Mouse (Mus musculus): Measurements from ENCODE around the gene Grb10. TPM values are rescaled to one million over a fixed set of nuclear protein-coding genes. Genes with fewer than 3 reads are reported as not detected.
A peak's percentile ranks its signal among the peaks of the same experiment; 100 is the strongest.

The Grb10 gene
- polyA plus RNA-seq, 1 experiment from 2014 or later: 121 TPM

- peak overlapping the region; percentile 72 for H3K27ac ChIP-seq (ENCODE audit: low read depth)
- no peaks in the 10 kb centered on the region for H3K9me3 ChIP-seq (ENCODE audit: low read length)
- ATAC-seq: peak; percentile 76
- no peaks in the 10 kb centered on the region; the same call in 1 of the 2 replicates for H3K4me1 ChIP-seq (ENCODE audit: insufficient read depth)
- TF ChIP-seq EP300 (IDR thresholded peaks at IDR 0.05; ENCODE audit: low read depth): no peak
- TF ChIP-seq CTCF (IDR thresholded peaks at IDR 0.05; ENCODE audit: low read depth): no peak
- no peaks in the 10 kb centered on the region for H3K27me3 ChIP-seq (ENCODE audit: insufficient read depth, low read length)
- H3K4me2 ChIP-seq (ENCODE audit: low read depth, low read length): no peak overlapping the region
- H3K4me3 ChIP-seq (ENCODE audit: low read depth, low read length): no peak overlapping the region
- no peak for DNase-seq
- 45% methylated on average over 4 of the region's 4 CpGs for WGBS (ENCODE audit: insufficient replicate concordance)
- H3K9ac ChIP-seq (replicated peaks): no peak overlapping the region
- H3K36me3 ChIP-seq (replicated peaks; ENCODE audit: insufficient read depth, low read length): no peaks in the 10 kb centered on the region
These were observed 20.5 kb upstream of the Grb10 start for GRCm38 (mm10) chr11:12059005-12059404.

GRCm38 (mm10) chr11:12048547-12049327, 10.3 kb upstream of the Grb10 start:
- Histone ChIP-seq H3K9me3 (ENCODE audit: low read length) (no peaks in the 10 kb centered on the region), H3K4me1 (ENCODE audit: insufficient read depth) (no peaks in the 10 kb centered on the region), H3K4me2 (ENCODE audit: low read depth, low read length) (no peak overlapping the region), H3K9ac (replicated peaks) (no peak overlapping the region), H3K36me3 (replicated peaks; ENCODE audit: insufficient read depth, low read length) (no peaks in the 10 kb centered on the region), H3K4me3 (ENCODE audit: low read depth, low read length) (no peak overlapping the region), H3K27ac (ENCODE audit: low read depth) (peak overlapping the region; percentile 74), H3K27me3 (ENCODE audit: insufficient read depth, low read length) (no peaks in the 10 kb centered on the region)
- DNase-seq (no peak), ATAC-seq (peak; percentile 89)
- 37% methylated on average over 2 of the region's 2 CpGs for WGBS (ENCODE audit: insufficient replicate concordance)
- peak; percentile 73 for TF ChIP-seq EP300 (IDR thresholded peaks at IDR 0.05; ENCODE audit: low read depth)
- no peak for TF ChIP-seq CTCF (IDR thresholded peaks at IDR 0.05; ENCODE audit: low read depth)

- peaks cover 3% of the 10 kb centered on the region; the same call in 1 of the 2 replicates for H3K27me3 ChIP-seq (ENCODE audit: insufficient read depth, low read length)
- no peak overlapping the region for H3K9ac ChIP-seq (replicated peaks)
- no peaks in the 10 kb centered on the region for H3K36me3 ChIP-seq (replicated peaks; ENCODE audit: insufficient read depth, low read length)
- TF ChIP-seq EP300 (IDR thresholded peaks at IDR 0.05; ENCODE audit: low read depth) (peak; percentile 70; the same call in 1 of the 2 replicates), CTCF (IDR thresholded peaks at IDR 0.05; ENCODE audit: low read depth) (no peak)
- no peaks in the 10 kb centered on the region for H3K9me3 ChIP-seq (ENCODE audit: low read length)
- ATAC-seq: peak; percentile 72
- no peak overlapping the region for H3K4me3 ChIP-seq (ENCODE audit: low read depth, low read length)
- no peaks in the 10 kb centered on the region for H3K4me1 ChIP-seq (ENCODE audit: insufficient read depth)
- 59% methylated on average over 1 of the region's 1 CpGs for WGBS (ENCODE audit: insufficient replicate concordance)
- no peak for DNase-seq
- H3K27ac ChIP-seq (ENCODE audit: low read depth): peak overlapping the region; percentile 74
- H3K4me2 ChIP-seq (ENCODE audit: low read depth, low read length): no peak overlapping the region
These were observed 9.7 kb upstream of the Grb10 start for GRCm38 (mm10) chr11:12048135-12048534.

GRCm38 (mm10) chr11:12044245-12044644, 5.8 kb upstream of the Grb10 start:
- no peak overlapping the region for H3K4me2 ChIP-seq (ENCODE audit: low read depth, low read length)
- H3K27me3 ChIP-seq (ENCODE audit: insufficient read depth, low read length): peaks cover 25% of the 10 kb centered on the region
- 41% methylated on average over 3 of the region's 3 CpGs for WGBS (ENCODE audit: insufficient replicate concordance)
- H3K9me3 ChIP-seq (ENCODE audit: low read length): no peaks in the 10 kb centered on the region
- TF ChIP-seq EP300 (IDR thresholded peaks at IDR 0.05; ENCODE audit: low read depth): no peak
- 0 out of 2 replicates have a peak, but pooled peaks have one; percentile 14 for TF ChIP-seq CTCF (IDR thresholded peaks at IDR 0.05; ENCODE audit: low read depth)
- DNase-seq (no peak), ATAC-seq (no peak)
- H3K9ac ChIP-seq (replicated peaks): no peak overlapping the region
- no peaks in the 10 kb centered on the region for H3K4me1 ChIP-seq (ENCODE audit: insufficient read depth)
- H3K27ac ChIP-seq (ENCODE audit: low read depth): no peak overlapping the region
- no peak overlapping the region for H3K4me3 ChIP-seq (ENCODE audit: low read depth, low read length)
- no peaks in the 10 kb centered on the region for H3K36me3 ChIP-seq (replicated peaks; ENCODE audit: insufficient read depth, low read length)

- Histone ChIP-seq H3K4me2 (ENCODE audit: low read depth, low read length) (no peak overlapping the region), H3K27ac (ENCODE audit: low read depth) (peak overlapping the region; percentile 69), H3K4me1 (ENCODE audit: insufficient read depth) (no peaks in the 10 kb centered on the region), H3K36me3 (replicated peaks; ENCODE audit: insufficient read depth, low read length) (no peaks in the 10 kb centered on the region), H3K27me3 (ENCODE audit: insufficient read depth, low read length) (peaks cover 47% of the 10 kb centered on the region), H3K4me3 (ENCODE audit: low read depth, low read length) (no peak overlapping the region), H3K9me3 (ENCODE audit: low read length) (no peaks in the 10 kb centered on the region), H3K9ac (replicated peaks) (no peak overlapping the region)
- WGBS (ENCODE audit: insufficient replicate concordance): 59% methylated on average over 4 of the region's 4 CpGs
- TF ChIP-seq EP300 (IDR thresholded peaks at IDR 0.05; ENCODE audit: low read depth) (no peak), CTCF (IDR thresholded peaks at IDR 0.05; ENCODE audit: low read depth) (no peak)
- DNase-seq (no peak), ATAC-seq (no peak)
These were observed 3.3 kb upstream of the Grb10 start for GRCm38 (mm10) chr11:12041787-12042186.

- WGBS (ENCODE audit: insufficient replicate concordance): 50% methylated on average over 6 of the region's 6 CpGs
- Histone ChIP-seq H3K27ac (ENCODE audit: low read depth) (peak overlapping the region; percentile 69; the same call in 1 of the 2 replicates), H3K9ac (replicated peaks) (no peak overlapping the region), H3K4me3 (ENCODE audit: low read depth, low read length) (no peak overlapping the region), H3K9me3 (ENCODE audit: low read length) (no peaks in the 10 kb centered on the region), H3K27me3 (ENCODE audit: insufficient read depth, low read length) (peaks cover 50% of the 10 kb centered on the region), H3K4me2 (ENCODE audit: low read depth, low read length) (no peak overlapping the region), H3K36me3 (replicated peaks; ENCODE audit: insufficient read depth, low read length) (no peaks in the 10 kb centered on the region), H3K4me1 (ENCODE audit: insufficient read depth) (no peaks in the 10 kb centered on the region)
- DNase-seq: no peak
- TF ChIP-seq EP300 (IDR thresholded peaks at IDR 0.05; ENCODE audit: low read depth): peak; percentile 73
- no peak for TF ChIP-seq CTCF (IDR thresholded peaks at IDR 0.05; ENCODE audit: low read depth)
- ATAC-seq: peak; percentile 66
These were observed 2.9 kb upstream of the Grb10 start for GRCm38 (mm10) chr11:12041379-12041778.

Measured in liver, postnatal 0 days (tissue).